Mouse (Mus musculus) layer of hippocampus, postnatal 14 days (tissue): Measurements from ENCODE around the gene Pdia4. TPM values are rescaled to one million over a fixed set of nuclear protein-coding genes. Genes with fewer than 3 reads are reported as not detected.
"Not testable (repeated sequence)": the region's sequence is repeated elsewhere in the genome, so short reads cannot be mapped to it uniquely, and the experiment has no call there.

Source experiments
- DNase-seq, 2 experiments: peaks; one replicate each; pipeline ENCODE4 v3.0.0; 2021 to 2022; ENCODE audit warnings: low spot score in 2 of 2, mixed read lengths in 1 of 2
- total RNA-seq, 2 experiments: library from RNA; stranded (reverse); gene quantifications; 2 replicates each; pipeline ENCODE4 v1.2.3; 2021

The Pdia4 gene
- total RNA-seq, 2 experiments from 2014 or later = 53.0 to 73.0 TPM

DNA sequence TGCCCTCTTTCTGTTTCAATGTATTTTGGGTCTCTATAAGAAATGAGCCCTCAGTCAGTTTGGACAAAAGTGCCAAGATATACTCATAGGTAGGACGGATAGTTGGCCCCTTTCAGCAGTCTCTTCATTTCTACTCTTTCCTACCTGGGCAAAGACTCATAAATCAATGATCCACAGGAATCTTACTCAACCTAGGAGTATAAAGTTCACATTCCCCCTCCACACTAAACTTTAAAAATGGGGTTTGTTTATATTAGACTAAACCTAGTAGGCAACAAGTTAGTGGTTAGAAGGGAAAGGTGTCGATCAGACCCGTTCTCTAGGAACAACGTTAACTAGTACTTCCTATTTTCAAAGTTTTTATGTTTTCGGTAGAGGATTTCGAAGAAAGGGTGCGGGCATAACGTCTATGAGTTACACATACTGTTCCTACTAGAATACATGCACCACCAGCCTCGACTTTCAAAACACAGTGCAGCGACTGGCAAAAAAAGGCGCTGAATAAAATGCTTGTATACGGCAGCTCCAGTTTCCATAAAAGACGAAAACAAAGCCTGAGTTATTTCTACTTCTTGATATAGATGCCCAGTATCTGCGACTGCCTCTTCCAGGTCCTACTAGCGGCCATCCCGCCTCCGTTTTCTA is 837 bp downstream of the Pdia4 start:
- DNase-seq = no peak

DNA sequence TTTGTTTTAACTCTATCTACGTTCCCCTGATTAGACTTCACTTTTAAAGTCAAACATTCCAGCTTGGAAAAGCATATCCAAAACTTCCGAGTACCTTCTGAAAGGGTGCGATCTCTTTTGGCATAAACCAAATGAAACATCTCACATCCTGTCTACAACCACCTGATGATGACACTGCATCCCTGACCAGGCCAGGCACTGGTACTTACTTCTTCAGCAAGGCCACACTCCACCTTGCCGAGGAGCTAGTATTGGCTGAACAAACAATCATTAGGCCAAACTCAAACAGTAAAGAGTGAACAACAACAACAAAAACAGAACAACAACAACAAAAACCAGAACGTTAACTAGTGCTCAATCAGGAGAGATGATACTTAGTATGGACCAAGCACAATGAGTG is 1.9 kb downstream of the Pdia4 start:
- DNase-seq = no peak

DNA sequence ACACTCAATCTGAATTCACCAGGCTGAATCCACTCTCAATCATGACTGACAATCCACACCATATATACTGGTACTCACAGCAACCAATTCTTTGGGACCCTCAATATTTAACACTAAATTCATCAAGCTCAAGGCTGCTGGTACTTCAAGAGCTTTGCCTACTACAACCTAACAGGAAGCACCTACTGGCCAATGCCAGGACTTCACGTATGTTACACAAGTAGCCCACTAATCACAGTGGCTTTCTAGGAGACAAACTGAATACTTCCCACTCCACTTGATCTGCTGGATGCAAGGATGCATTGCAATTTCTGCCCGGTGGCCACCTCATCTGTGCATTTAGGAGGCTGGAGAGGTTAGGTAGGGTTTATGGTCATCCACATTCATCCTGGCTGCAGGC is 3.0 kb downstream of the Pdia4 start:
- DNase-seq = no peak

DNA sequence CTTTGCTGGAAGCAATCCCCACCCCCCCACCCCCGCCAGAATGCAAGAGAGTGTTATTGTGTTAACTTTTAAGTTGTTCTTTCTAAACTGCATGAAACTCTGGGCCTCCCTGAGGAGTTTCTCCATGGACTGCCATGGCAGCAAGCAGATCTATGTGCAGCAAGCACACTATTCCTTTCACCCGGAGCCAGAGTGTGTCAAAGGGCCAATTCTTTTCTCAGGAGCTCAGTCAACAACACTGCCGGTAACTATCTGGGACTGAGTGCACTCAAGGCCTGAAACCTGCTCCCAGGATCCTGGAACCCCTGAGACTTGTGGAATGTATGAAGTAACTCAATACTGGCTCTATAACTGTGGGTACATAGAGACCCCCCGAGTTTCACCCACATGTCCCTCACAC is 4.2 kb downstream of the Pdia4 start:
- no peak for DNase-seq

DNA sequence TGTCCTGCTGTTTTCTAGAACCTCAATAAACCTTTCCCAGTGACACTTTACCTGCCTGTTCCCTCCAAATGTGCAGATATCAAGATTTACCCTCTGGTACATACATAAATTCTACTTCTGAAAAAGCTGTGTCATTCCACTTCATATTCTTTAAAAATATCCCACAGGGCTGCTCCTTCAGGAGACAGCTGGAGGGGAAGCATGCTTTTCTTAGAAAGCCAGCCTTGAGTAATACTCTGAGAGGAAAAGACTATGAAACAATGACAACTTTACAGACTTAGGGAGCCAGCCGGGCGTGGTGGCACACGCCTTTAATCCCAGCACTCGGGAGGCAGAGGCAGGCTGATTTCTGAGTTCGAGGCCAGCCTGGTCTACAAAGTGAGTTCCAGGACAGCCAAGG is 4.7 kb downstream of the Pdia4 start:
- DNase-seq = no peak

DNA sequence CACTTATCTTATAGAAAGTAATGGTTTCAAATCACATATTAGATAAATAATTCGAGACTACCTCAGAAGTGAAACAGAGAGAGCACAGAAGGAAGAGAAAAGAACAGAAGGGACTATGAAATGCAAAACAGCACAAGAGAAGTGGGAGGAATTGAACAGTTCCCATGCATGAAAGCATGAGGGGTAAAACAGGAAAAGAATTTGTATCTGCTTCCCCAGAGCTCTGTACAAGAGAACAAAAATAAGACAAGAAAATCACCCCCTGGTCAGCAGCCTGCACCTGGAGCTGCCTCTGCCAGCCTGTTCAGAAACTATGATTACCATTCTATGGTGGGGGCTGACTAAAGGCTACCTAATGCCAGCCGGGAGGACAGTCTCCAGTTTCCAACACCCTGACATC is 5.8 kb downstream of the Pdia4 start:
- DNase-seq = no peak

DNA sequence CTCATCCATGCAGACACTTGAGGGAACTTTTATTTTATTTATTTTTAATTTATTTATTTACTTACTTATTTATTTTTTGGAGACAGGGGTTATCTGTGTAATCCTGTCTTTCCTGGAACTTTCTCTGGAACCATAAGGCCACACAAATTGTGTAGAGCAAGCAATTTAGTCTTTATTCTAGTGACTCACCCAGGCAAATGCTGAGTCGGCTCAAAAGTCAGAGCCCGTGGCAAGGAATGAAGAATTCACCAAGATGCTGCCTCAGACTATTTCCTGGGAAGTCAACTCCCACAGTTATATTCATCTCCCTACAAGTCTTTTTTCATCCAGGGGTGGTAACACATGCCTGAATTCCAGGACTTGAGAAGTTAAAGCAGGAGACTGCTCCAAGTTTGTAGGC is 7.7 kb downstream of the Pdia4 start:
- no peak for DNase-seq

GRCm38 (mm10) chr6:47799079-47799478 is 14.2 kb downstream of the Pdia4 start:
- DNase-seq = peak; percentile 28 to 71

- DNase-seq = peak in 1 of 2 experiments; percentile 45
Measured at GRCm38 (mm10) chr6:47794106-47794830, 19.0 kb downstream of the Pdia4 start.

DNA sequence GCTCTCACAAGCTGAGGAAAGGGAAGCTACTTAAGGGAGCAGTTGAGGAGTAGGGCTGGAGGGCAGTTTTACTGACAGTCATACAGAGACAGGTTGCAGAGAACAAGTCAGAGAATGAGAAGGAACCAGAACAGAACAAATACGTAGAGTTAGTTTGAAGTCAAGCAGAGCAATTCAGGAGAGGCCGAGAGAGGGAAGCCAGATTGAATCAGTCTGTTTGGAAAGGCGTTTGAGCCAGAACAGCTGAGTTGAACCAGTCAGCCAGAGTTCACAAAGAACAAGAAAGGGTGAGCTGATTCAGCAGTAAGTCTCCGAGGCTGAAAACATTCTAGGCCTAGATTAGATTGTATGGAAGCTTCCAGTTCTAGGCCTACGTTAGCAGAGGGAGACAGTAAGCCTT is 19.9 kb downstream of the Pdia4 start:
- no peak for DNase-seq

DNA sequence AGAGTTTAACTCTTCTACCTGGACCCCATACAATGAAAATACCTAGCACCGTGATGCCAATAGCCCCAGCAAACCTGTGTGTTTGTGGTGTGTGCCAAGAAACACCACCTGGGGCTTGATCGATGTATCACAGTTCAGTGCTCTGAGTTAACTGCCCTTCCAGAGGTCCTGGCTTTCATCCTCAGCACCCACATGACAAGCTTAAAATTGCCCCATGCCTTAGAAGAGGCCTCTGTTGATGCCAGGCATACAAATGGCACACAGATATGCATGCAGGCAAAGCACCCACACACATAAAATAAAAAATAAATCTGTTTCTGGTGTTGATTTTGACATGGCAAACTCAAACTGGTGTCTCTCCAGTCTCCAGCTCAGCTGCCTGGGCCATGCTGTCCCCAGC is 20.7 kb downstream of the Pdia4 start:
- DNase-seq = no peak

- no peak for DNase-seq
Measured at GRCm38 (mm10) chr6:47790745-47791144, 22.5 kb downstream of the Pdia4 start.

GRCm38 (mm10) chr6:47788821-47789220 is 24.4 kb downstream of the Pdia4 start:
- DNase-seq = no peak

- peak; percentile 91 to 92 for DNase-seq
Measured at GRCm38 (mm10) chr6:47787941-47788736, 25.1 kb downstream of the Pdia4 start.

- no peak for DNase-seq
Measured at GRCm38 (mm10) chr6:47784707-47785412, 28.4 kb downstream of the Pdia4 start.

DNA sequence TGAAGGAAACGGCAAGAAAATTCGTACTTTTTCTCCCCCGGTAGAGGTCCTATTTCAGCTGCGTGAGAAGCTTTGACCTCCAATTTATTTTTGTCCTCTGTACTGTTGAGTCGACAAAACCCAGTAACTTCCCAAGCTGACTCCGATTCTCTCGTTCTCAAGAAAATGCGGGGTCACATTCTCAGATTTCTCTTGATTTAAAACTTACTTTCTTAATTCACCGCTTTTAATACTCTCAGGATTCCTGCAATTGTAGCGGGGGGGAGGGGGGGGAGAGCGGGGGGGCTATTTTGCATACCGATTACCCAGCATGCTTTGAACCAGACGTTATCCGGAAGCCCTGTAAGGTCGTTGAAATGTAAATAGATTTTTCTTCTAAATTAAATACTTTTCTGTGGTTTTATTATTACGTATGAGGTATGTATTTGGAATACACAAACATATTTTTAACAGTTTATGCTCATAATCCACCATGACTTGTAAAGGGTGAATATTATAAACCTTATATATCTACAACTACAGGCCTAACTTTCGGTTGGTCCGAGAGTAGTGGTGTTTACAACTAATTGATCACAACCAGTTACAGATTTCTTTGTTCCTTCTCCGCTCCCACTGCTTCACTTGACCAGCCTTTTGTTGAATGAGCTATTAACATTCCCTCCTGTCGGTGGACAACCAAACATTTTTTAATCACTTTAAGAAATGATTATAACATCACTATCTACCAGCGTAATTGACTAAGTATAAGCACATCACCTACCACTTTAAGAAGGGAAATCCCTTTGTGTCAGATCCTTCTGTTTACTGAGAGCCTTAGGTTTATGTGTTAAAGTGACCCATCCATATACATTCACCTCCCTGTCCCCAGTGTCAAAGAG is 31.9 kb downstream of the Pdia4 start:
- peak; percentile 21 to 84 for DNase-seq

DNA sequence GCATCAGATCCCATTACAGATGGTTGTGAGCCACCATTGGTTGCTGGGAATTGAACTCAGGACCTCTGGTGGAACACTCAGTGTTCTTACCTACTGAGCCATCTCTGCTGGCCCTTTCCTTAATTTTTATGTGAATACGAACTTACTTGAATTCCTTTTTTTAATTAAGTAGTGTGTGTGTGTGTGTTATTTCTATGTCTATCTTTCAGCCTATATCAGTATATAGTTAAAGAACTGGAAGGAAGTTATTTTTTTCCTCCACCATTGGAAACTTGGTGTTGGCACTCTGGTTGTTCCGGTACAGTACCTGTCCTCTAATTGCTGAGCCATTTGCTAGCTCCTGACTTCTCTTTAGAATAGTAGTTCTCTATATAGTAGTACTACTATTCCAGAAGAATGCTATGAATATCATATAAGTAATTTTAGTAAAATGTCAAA is 32.6 kb downstream of the Pdia4 start:
- DNase-seq = no peak

- DNase-seq = not testable (repeated sequence)
Measured at GRCm38 (mm10) chr6:47771760-47772159, 41.5 kb downstream of the Pdia4 start.

- DNase-seq = not testable (repeated sequence)
Measured at GRCm38 (mm10) chr6:47771113-47771512, 42.1 kb downstream of the Pdia4 start.

DNA sequence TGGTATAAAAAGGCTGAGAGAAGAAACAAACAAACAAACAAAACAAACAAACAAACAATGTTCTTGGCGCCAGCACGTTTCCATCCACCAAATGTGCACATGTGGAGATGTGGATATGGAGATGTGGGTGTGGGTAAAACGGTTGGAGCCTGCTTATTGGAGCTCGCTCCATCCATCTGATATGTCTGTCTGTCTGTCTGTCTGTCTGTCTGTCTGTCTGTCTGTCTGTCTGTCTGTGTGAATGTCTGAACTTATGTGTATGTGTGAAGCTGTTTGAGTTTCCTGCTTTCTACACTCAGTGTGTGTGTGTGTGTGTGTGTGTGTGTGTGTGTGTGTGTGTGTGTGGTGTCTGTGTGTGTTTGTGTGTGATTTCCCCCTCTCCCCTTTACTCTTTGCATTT is 43.4 kb downstream of the Pdia4 start:
- not testable (repeated sequence) for DNase-seq
